Mouse (Mus musculus) E14TG2a.4 (cell line): ENCODE results near the gene Col23a1.

Experiments
- CTCF ChIP-seq: conservative IDR thresholded peaks from 2 replicates; pipeline ENCODE4 v1.5.1; 2014; ENCODE audit warnings: low read length
- NANOG ChIP-seq: IDR thresholded peaks from 2 replicates; pipeline ENCODE4 v1.6.1; 2014; ENCODE audit warnings: borderline replicate concordance, low read length, mixed read lengths

DNA sequence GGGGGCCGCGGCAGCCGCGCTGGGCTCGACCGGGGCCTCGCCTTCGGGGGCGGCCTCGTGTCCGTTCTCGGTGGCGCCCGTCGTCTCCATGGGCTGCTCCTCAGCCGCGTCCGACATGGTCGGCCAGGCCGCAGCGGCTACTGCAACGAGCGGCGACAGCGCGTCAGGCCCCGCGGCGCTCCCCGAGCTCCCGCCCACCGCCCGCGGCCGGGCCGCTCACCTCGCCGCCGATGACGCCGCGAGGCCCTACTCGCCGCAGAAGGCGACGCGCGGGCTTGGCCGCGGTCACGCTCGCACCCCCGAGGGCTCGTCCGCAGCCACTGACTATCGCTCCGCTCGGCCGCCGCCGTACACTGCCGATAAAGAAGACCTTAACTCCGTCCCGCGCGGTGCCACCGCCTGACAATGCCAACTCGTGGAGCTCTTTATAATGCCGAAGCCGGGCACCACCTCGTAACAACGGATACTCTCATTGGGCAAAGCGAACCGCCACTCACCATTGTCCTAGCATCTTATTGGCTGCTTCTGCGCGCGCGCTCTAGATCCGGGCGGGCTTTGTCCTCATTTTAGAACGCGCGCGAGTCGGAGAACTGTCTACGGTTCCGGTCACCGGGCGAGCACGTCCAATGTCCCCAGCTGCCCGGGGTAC is 316.9 kb downstream of the Col23a1 start, which contains the start of gene Hnrnpab:
- no peak for TF ChIP-seq CTCF
- TF ChIP-seq NANOG, result no peak
